Mouse (Mus musculus) gastrocnemius, postnatal 4 days (tissue): ENCODE data around the gene Efhd2. TPM values are rescaled to one million over a fixed set of nuclear protein-coding genes. Genes with fewer than 3 reads are reported as not detected.
A peak's percentile ranks its signal among the peaks of the same experiment; 100 is the strongest.

ENCODE experiments used
- DNase-seq, 2 experiments: peaks; one replicate each; pipeline ENCODE4 v3.0.0; 2021 to 2022; ENCODE audit warnings: low spot score in 2 of 2, mixed read lengths in 2 of 2
- total RNA-seq, 2 experiments: library from RNA; stranded (reverse); gene quantifications; 2 replicates each; pipeline ENCODE4 v1.2.3; 2021

The Efhd2 gene
- total RNA-seq, 2 experiments from 2014 or later: 60.6 to 68.0 TPM

DNA sequence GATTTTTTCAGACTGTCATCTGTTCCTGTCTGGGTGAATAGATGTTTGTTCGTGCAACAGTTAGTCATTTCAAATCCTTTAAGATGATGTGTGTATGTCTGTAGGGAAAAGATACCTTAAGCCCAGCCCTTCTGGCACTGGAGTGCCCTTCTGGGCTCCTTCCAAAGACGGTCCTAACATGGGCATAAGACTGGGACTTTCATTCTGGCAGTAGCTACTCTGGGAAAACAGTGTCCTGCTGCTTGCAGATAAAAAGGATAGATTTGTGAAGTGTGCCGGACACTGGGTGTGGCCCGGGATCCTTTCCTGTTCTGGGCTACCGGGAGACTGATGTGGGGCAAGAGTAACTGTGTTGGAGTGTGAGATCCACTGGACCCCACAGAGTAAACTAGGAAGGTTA is 7.2 kb upstream of the Efhd2 start:
- no peak for DNase-seq

DNA sequence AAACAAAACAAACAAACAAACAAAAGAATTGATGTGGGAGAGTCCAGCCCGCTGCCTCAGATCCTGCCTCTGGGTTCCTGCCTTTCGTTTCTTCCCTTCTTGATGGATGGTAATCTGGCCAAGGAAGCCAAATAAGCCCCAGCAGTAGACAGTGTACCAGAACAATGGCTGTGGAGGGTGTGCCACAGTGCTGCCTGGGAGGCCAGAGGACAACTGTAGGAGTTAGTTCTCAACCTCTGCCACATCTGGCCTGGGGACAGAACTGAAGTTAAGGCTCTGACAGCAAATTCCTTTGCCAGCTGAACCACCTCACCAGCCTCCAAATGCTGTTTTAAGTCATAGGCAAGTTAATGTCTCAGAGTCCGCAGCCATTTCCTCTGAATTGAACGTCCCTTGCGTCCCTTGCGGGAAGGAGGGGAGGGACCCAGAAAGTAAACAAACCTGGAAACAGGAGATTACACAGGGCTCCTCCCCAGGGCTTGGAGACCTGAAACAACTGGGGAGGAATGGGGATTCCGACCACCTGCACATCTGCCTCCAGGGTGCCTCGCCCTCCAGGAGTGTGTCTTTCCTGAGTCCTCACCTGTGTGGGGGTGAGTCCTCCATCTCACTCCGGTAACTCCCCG is 6.7 kb upstream of the Efhd2 start:
- DNase-seq: no peak

DNA sequence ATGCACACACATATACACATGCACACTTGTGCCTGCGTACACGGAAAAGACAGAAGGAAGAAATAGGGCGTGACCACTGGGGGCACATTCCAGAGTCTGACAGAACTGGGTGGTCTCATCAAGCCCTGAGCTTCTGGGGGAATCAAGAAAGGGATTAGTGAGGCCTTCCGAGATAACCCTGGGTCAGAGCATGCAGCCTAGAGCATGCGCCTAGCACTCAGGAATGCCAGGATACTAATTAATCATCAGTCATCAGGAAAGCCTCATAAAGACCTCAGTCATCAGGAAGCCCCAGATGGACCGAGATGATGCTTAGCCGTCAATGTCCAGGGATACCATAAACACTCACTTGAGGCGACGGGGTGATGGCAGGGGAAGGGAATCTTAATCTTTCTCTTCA is 5.2 kb upstream of the Efhd2 start:
- no peak for DNase-seq

DNA sequence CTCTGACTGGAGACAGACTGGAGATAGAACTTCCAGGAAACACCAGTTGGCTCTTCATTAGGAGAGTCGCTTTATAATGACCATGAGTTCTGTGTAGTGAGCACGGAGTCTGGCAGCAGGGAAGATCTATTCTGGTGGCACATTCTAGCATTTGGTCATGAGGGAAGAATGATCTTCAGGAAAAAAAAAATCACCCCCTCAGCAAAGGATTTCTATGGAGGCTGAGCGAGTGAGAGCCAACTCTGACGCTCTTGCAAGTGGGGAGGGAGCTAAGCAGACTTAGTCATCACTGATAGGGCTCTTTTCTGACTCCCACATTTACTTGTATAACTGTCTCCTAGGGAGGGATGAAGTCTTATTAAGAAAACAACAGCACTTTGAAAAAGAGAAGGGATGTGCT is 4.4 kb upstream of the Efhd2 start:
- DNase-seq: no peak

DNA sequence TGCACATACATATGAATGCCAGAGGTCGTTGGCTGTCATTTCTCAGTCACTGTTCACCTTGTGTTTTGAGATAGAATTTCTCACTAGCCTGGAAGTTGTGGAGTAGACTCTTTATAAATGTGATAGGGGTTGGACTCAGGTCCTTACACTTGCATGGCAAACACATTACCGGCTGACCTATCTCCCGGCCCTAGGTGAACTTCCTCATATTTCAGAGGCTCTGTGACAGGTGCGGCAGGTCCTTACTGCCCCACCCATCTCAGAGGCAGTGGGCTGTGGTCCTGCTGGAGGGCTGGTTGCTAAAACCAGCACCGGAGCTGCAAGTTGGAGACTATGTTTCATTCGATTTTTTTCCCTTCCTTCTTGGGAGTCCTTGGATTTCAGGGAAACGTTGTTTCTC is 3.9 kb upstream of the Efhd2 start:
- DNase-seq: no peak

DNA sequence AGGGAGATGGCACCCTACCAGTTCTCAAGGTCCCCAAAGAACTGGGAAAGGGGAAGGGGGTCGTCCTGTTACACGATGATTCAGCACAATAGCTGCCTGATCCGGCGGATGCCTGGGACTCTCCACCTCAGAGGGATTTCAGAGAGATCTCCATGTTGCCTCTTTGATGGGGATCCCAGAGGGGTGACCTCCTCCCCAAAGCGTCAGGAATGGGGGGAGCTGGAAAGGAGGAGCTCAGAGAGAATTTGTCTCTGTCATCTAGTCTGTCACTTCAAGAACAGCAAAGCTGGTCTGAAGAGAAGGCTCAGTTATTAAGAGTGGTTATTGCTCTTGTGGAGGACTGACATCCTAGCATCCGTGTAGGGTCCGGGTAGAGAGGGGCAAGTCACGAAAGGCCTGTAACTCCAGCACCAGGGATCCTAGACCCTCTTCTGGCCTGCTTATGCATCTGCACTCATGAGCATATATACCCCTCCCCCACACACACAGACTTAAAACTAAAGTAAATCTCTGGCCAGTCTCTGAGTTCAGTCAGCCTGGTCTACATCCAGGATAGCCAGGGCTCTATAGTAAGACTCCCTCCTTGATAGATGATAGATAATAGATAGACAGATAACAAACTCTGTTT is 875 bp upstream of the Efhd2 start:
- DNase-seq: no peak

DNA sequence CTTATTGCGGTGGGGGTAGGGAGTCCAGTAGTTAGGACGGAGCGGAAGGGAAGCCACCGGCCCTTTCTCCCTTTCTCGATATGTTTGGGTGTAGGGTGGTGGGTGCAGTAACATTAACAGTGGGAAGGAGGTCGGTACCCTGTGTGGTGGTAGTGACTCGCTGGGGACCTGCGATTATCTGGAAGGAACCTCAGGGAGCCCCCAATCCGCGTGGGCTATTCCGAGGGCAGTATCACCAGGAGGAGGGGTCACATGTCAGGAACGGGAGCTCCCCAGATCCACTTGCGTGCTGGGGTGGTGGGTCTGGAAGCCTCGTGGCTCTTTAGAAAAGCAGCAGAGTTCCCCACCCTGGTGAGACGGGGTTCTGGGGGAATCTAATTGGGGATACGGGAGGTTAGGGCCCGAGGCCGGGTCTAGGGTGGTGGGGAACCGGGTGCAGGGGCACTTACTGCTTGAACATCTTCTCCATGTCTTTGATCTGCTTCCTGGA is 564 bp downstream of the Efhd2 start:
- DNase-seq: no peak

DNA sequence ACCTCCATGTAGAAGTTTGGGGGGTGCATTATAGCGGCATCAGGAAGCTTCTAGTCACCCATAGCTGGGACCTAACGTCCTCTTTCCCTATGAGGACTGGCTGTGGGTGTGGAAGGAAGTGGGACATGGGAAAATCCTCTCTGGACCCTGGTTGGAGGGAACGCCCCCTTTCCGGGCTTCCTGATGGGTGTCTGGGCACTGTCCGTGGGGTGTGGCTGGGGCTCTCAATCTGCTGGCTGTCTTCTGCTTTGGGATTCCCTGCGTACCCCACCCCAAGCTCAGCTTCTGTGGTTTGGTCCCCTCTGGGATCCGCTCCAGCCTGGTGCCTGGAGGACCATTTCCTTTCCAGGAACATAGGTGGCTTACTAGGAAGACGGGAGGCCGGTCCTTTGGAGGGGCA is 1.7 kb downstream of the Efhd2 start:
- DNase-seq: no peak

DNA sequence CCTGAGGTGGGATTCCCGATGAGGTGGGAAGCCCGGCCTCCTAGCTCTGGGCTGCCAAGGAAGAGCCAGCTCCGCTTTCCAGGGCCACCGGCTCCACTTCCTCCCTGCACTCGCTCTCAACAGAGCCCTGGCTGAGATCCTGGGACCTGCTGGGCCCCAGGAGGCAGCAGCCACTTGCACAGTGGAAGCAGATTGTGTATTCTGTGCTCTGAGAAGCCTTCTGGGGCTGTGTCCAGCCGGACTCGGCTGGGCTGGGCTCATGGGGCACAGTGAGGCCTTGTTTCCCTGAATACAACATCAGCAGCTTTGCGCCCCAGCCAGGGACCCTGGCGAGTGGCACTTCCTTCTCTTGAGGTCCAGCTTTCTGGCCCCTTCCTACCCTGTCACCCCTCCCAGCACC is 2.8 kb downstream of the Efhd2 start:
- DNase-seq: no peak

DNA sequence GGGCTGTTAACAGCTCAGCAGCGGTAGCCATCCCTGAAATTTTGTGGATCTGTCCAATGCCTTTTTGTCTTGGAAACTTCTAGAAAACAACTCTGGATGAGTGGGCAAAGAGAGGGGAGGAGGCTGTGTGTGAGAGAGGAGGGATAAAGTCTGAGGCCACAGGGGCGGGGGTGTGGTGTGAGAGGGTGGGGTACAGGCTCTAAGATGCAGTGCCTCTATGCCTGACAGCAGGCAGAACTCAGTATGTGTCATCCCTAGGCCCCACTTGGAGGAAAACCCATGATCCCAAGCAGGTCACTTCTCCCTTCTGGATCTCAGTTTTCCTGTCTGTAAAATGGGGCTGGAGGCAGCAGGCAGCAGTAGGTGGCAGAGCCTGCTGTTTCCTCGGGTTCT is 3.4 kb downstream of the Efhd2 start:
- no peak for DNase-seq

DNA sequence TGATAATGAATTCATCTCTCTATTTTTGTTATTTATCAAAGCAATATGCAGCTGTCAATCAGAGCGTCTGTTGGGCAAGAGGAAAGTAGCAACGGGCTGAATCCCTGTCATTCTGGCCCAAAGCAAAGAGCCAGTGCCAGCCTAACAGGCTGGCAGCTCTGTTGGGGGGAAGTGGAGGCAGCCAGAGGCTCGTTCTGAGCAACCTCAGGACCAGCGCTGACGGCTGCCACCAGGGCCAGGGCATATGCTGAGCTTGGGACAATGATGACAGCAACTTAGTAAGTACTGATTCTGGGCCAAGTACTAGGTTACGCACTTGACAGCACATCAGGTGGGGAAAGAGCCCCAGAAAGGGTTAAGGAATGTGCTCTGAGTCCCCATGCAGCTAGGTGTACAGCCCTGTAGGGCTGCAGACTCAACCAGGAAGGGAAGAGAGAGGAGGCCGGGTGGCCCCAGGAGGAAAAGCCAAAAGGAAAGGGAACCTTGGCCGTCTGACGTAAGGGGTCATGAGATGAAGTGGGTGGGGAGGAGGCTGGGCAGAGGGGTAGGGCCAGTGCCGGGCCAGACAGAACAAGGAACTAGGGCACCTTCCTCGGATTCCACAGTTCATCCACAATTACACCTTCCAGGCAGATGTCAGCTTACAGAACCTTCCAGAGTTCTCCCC is 3.9 kb downstream of the Efhd2 start:
- DNase-seq: no peak

DNA sequence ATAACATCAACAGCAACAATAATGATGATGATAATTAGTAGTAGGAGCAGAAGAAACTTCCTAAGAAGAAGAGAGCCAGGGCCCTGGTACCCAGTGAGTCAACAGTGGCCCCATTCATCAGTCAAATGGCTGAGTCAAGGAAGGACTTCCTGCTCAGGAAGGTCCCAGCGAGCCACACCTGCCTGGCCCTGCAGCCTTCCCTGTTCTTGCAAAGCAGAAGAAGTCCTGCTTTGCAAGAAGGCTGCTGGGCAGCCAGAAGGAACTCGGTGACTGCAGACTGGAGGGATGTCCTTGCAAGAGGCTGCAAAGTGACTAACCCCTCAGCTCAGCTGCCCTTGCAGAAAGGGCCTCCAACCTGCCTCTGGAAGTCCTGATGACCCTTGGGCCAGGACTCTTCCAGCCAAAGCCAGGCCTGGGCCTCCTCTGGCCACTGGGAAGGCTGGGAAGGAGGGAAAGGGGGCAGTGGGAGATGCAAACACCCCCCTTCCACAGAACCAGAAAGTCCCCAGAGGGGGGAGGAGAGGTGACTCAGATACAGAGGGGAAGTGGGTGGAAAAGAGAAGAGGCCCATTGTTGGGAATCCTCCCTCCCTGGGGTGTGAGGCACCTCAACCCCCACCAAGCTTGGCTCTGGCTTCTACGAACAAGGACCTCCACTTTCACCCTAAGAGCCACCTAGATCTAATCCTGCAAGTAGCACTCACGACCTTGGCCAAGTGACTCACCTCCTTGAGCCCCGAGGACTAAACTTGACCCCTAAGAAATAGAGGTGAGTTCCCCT is 5.1 kb downstream of the Efhd2 start:
- no peak for DNase-seq

DNA sequence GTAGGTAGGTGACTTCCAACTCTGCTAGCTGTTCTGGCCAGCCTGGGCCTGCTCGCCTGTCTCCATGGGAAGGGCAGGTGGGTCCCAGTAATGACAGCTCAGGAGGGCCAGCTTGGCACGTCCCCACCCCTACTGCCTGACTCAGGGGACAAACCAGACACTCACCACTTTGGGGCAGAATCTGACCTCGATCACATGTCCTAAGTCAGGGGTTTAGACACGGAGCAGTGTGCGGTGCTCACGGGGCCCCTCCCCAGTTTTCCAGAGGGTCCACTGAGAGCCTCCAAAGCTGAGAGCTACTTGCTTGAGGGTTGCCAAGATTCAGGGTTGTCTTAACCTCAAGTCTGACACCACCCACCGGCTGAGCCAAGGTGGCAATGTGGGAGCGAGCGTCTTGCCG is 6.7 kb downstream of the Efhd2 start:
- no peak for DNase-seq

DNA sequence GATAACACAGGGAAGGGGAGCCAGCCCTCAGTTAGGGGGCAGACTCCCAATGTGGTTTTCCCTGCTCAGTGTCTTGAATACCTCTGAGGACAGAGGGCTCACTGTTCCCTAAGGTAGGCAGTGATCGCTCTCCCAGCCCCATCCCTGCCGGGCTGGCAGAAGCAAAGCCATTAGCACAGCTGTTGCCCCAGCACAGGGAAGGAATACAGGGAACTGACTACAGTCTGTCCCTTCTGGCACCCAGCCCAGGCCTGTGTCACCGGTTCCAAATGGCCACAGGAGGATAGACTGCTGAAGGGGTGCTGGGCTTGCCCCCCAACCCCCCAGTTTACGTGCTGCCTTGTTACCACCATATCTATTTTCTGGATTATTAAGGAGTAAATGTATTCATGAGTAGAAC is 7.2 kb downstream of the Efhd2 start:
- DNase-seq: peak; percentile 58 to 84

DNA sequence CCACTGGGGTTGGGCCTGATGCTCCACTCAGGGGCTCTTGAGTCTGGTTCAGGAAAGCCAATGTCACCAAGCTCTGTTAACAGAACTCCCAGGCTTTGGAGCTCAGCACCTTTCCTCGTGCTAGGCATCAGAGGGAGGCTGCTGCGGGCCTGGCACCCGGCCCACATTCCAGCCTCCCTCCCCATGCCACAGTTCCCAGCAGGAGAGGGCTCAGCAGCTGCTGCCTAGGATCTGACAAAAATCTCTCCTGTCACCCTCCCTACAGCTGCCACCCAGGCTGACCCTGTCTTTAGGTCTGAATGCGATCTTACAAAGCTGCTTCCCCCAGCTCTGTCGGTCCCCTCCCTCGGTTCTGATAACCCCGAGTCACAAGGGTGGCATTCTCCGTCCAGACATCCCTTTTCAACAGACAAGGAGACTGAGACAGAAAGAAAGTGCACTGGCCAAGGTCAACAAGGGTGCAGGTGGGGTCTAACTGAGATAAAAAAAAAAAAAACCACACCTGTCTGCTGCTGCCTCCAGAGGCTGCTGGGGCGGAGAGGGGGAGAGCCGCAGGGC is 7.7 kb downstream of the Efhd2 start:
- peak in 1 of 2 experiments; percentile 55 for DNase-seq

DNA sequence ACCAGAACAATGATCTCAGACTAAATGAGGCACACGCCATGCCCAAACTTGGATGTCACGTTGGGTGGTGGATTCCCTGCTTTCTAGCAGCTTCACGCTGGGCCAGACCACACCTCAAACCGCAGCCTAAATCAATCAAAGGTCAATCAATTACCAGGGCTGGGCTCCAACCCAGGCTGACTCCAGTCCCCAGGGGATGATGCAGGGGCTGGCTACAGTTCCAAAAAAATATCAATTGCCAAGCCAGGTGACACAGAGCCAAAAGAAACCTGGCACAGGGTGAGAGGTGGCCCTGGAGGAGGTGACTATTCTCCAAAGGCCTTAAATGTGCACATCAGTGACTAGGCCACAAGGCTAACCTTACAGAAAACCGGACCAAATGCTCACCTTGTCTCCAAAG is 9.1 kb downstream of the Efhd2 start:
- DNase-seq: no peak

DNA sequence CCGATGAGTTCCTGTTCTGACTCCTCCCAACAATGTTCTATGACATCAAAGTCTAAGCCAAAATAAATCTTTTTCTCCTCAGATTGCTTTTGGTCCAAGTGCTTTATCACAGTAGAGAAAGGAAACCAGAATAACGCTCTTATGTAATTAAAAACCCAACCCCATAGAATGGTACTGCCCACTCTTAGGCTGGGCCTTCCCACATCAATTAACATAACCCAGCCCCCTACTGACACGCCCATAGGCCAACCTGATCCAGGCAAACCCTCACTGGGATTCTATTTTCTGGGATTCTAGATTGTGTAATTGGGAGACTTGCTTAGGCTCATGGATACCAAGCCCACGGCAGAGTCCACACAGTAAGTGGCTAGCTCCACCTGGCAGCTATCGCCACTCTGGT is 9.7 kb downstream of the Efhd2 start:
- DNase-seq: no peak

DNA sequence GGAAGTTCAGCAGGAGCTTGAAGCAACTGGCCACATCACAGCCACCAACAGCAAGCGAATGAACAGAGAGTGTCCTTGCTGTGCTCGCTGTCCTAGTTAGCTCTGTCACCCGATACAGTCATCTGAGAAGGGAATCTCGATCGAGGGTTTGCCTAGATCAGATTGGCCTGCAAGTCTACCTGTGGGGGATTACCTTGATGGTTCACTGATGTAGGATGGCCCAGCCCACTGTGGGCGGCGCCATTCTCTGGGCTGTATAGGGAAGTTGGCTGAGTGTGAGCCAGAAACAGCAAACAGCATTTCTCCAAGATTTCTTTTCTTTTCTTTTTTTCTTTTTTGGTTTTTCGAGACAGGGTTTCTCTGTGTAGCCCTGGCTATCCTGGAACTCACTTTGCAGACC is 10.2 kb downstream of the Efhd2 start:
- no peak for DNase-seq

DNA sequence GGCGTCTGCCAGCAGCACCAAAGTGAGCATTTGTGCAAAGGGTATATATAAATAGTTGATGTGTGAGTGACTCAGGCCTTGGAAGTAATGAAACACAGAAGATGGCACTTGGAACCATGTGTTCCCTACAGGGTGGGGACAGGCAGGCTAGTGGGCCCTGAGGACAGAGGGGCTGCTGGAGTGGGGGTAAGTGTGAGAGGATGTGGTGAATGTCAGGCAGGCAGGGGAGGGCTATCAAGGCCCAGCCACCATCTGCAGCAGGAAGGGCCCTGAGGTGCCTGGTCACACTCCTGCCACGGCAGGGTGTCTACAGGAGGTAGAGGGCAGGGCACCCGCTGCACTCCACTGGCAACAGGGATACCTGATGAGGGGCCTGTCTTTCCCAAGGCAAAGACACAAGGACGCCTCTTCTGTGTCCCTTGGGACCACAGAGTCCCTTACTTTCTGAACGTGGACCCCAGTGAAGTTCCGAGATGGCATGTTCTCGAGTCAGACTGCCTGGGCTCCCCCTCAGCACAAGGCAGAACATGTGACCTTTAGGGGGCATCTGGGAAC is 10.9 kb downstream of the Efhd2 start:
- DNase-seq: no peak

DNA sequence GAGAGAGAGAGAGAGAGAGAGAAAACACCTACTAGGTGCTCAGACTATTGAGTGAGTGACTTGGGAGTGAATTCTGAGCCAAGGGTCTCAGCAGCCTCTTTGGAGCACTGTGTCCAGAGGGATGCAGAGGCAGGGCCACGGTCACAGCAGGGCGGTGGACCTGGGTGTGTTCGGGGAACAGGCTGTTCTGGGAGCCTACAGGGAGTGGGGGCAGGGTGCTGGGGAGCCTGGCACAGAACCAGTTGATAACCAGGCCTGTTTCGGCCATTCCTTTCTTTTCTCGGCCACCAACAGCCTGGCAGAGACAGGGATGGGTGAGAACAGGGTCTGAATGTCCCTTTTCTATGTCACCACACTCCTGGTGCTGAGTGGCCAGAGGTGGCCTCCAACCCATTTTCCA is 11.9 kb downstream of the Efhd2 start:
- no peak for DNase-seq

DNA sequence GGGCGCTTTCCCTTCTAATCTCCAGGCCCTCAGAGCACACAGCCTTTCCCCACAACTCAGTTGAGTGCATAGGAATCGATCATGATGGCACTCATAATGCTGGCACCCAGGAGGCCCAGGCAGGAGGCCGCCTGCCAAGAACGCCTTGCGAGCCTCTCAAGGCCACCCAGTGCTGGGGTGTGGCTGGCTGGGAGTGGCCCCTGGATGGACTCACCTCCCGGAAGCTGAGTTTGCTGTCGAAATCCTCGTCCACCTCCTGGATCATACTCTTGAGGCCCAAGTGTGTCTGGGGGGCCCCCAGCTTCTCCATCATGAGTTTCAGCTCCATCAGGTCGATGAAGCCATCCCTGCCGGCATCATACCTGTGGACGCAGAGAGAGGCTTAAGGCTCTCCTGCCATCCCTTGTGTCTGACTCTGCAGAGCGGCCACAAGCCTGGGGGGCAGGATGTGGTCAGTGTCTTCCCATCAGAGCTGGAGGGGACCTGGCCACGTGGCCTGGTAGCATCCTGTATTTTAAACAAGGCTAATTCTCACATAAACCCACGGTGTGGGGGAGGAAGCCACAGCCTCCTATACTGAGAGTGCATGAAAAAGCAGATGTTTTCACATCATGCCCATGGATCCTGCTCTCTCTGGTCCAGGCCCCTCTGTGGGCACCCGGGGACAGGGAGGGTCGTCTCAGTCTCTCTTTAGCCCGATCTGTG is 13.0 kb downstream of the Efhd2 start:
- no peak for DNase-seq
